Mouse (Mus musculus): Measurements from ENCODE around the gene Sh3bgr. TPM values are rescaled to one million over a fixed set of nuclear protein-coding genes. Genes with fewer than 3 reads are reported as not detected.

The Sh3bgr gene
- total RNA-seq, 2 experiments from 2014 or later = 882 to 1,236 TPM

GRCm38 (mm10) chr16:96201485-96202232, 1.4 kb downstream of the Sh3bgr start:
- peak; percentile 23 to 32 for DNase-seq
- intact Hi-C loops (cut with DNase I) = no loop called here

- DNase-seq = no peak
- intact Hi-C loops (cut with DNase I) = no loop called here
Measured at GRCm38 (mm10) chr16:96209789-96210188, 9.5 kb downstream of the Sh3bgr start.

GRCm38 (mm10) chr16:96210856-96211255, 10.6 kb downstream of the Sh3bgr start:
- DNase-seq = no peak

GRCm38 (mm10) chr16:96213027-96213426, 12.8 kb downstream of the Sh3bgr start:
- no peak for DNase-seq
- intact Hi-C loops (cut with DNase I) = no loop called here

More at GRCm38 (mm10) chr16:96210856-96211255, 10.6 kb downstream of the Sh3bgr start:
- intact Hi-C loops (cut with DNase I) = no loop called here

- DNase-seq = peak; percentile 43 to 67
- intact Hi-C loops (cut with DNase I) = no loop called here
Measured at GRCm38 (mm10) chr16:96221491-96221890, 21.2 kb downstream of the Sh3bgr start.

- intact Hi-C loops (cut with DNase I) = no loop called here
- DNase-seq = no peak
Measured at GRCm38 (mm10) chr16:96221959-96222358, 21.7 kb downstream of the Sh3bgr start.

GRCm38 (mm10) chr16:96222452-96222851, 22.2 kb downstream of the Sh3bgr start:
- no peak for DNase-seq
- intact Hi-C loops (cut with DNase I) = no loop called here

GRCm38 (mm10) chr16:96228438-96228837, 28.2 kb downstream of the Sh3bgr start:
- intact Hi-C loops (cut with DNase I) = no loop called here
- DNase-seq = no peak

GRCm38 (mm10) chr16:96229044-96229555, 28.9 kb downstream of the Sh3bgr start:
- no peak for DNase-seq
- intact Hi-C loops (cut with DNase I) = no loop called here

GRCm38 (mm10) chr16:96230411-96230810, 30.2 kb downstream of the Sh3bgr start:
- DNase-seq = peak in 1 of 2 experiments; percentile 56
- intact Hi-C loops (cut with DNase I) = no loop called here

- DNase-seq = no peak
- intact Hi-C loops (cut with DNase I) = loop anchor here (1.0 kb wide), 1 partner anchor 111 kb away; no protein-coding TSS in a partner anchor
Measured at GRCm38 (mm10) chr16:96231251-96231650, 31.0 kb downstream of the Sh3bgr start.

- no peak for DNase-seq
- intact Hi-C loops (cut with DNase I) = loop anchor here (1.0 kb wide), 1 partner anchor 110 kb away; no protein-coding TSS in a partner anchor
Measured at GRCm38 (mm10) chr16:96231974-96232373, 31.7 kb downstream of the Sh3bgr start.

GRCm38 (mm10) chr16:96233996-96234395, 33.7 kb downstream of the Sh3bgr start:
- intact Hi-C loops (cut with DNase I) = no loop called here
- DNase-seq = no peak

GRCm38 (mm10) chr16:96235366-96235970, 35.2 kb downstream of the Sh3bgr start, which contains the start of gene B3galt5:
Gene B3galt5 (plus strand): TSS chr16:96235801.
- intact Hi-C loops (cut with DNase I) = no loop called here
- DNase-seq = no peak

- DNase-seq = no peak
- intact Hi-C loops (cut with DNase I) = no loop called here
Measured at GRCm38 (mm10) chr16:96244496-96244895, 44.2 kb downstream of the Sh3bgr start.

- intact Hi-C loops (cut with DNase I) = no loop called here
Measured at GRCm38 (mm10) chr16:96249635-96250034, 49.4 kb downstream of the Sh3bgr start.

GRCm38 (mm10) chr16:96252146-96252545, 51.9 kb downstream of the Sh3bgr start:
- intact Hi-C loops (cut with DNase I) = no loop called here

More at GRCm38 (mm10) chr16:96249635-96250034, 49.4 kb downstream of the Sh3bgr start:
- DNase-seq = no peak

GRCm38 (mm10) chr16:96258429-96258828, 58.2 kb downstream of the Sh3bgr start:
- DNase-seq = no peak
- intact Hi-C loops (cut with DNase I) = no loop called here

More at GRCm38 (mm10) chr16:96252146-96252545, 51.9 kb downstream of the Sh3bgr start:
- DNase-seq = no peak

- intact Hi-C loops (cut with DNase I) = no loop called here
- DNase-seq = no peak
Measured at GRCm38 (mm10) chr16:96271736-96272135, 71.5 kb downstream of the Sh3bgr start.

GRCm38 (mm10) chr16:96272929-96273619, 72.8 kb downstream of the Sh3bgr start:
- intact Hi-C loops (cut with DNase I) = no loop called here
- no peak for DNase-seq

- intact Hi-C loops (cut with DNase I) = no loop called here
- DNase-seq = no peak
Measured at GRCm38 (mm10) chr16:96276596-96276995, 76.3 kb downstream of the Sh3bgr start.

Measured in gastrocnemius, postnatal 36 days (tissue).